Mouse (Mus musculus) stomach, embryonic 15.5 days (tissue): ENCODE data around the gene Hecw2. TPM values are rescaled to one million over a fixed set of nuclear protein-coding genes. Genes with fewer than 3 reads are reported as not detected.

Experiments used
- microRNA-seq: library from miRNA; unstranded; fragments of <30 nt; microRNA quantifications from one replicate; pipeline ENCODE4, GENCODE M21; 2016
- polyA plus RNA-seq: library from polyadenylated mRNA; unstranded; fragments of >200 nt; fragmentation: Nextera tagmentation; extraction: Ambion mirVana; gene quantifications from 2 replicates; pipeline ENCODE4 v1.2.1, GENCODE M21; 2015

The Hecw2 gene
- polyA plus RNA-seq, 1 experiment from 2014 or later, result 2.0 TPM

Small RNA genes within 50 kb of the gene (microRNA-seq; reads per million reads assigned to microRNA genes)
- not detected for gene Mir7681

Other genes with a start within 250 kb of the Hecw2 start
- gene Ccdc150, start 55.5 kb upstream of the Hecw2 start, polyA plus RNA-seq, result 0.12 and 0.18 TPM in 2 replicates
- gene Gtf3c3, start 243.8 kb upstream of the Hecw2 start, polyA plus RNA-seq, result 18.3 and 19.9 TPM in 2 replicates